Mouse (Mus musculus) heart, postnatal 10 days (tissue): Measurements from ENCODE around the gene Sp1. TPM values are rescaled to one million over a fixed set of nuclear protein-coding genes. Genes with fewer than 3 reads are reported as not detected.

Source experiments
- DNase-seq, 2 experiments: peaks; one replicate each; pipeline ENCODE4 v3.0.0; 2021
- intact Hi-C: fragments of 180-260 bp; cut with DNase I; formaldehyde crosslinking; loops from one replicate; pipeline ENCODE4 v1.15.1; 2025
- total RNA-seq, 2 experiments: library from RNA; stranded (reverse); gene quantifications; 2 replicates each; pipeline ENCODE4 v1.2.3; 2021

The Sp1 gene
- total RNA-seq, 2 experiments from 2014 or later = 57.7 to 68.4 TPM

DNA sequence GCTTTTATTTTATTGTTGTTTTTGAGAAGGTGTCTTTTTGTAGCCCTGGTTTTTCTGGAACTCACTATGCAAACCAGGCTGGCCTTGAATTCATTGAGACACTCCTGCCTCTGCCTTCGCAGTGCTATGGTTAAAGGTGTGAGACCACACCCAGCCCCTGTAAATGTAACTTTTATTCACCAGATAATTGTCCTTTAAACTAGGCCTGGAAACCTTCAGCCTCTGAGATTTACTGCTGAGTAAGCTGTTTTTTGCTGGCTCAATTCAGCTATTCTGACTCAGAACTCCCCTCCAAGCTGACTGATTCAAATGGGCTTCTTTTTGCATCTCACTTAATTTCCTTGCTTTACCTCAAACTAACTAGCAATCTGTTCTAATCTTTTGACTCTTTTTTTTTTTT is 21.0 kb downstream of the Sp1 start:
- DNase-seq = no peak
- intact Hi-C loops = no loop called here

DNA sequence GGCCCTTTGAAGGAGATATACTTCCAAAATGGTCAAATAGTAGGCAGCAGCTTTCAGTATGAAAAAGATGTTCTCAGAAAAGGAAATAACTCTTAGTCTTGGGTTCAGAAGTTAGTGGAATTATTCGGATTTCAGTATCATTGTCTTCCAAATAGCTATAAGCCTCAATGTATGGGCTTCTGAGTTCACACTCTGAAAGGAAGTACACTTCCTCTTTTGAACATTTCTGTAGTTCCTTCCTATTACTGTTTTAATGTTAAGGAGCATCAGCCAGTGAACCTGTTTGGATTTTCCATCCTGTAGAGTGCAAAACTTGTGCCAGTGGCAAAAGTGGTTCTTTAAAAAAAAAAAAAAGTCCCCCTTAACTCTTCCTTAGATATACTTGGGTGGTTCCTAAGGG is 26.1 kb downstream of the Sp1 start:
- intact Hi-C loops = no loop called here
- no peak for DNase-seq

DNA sequence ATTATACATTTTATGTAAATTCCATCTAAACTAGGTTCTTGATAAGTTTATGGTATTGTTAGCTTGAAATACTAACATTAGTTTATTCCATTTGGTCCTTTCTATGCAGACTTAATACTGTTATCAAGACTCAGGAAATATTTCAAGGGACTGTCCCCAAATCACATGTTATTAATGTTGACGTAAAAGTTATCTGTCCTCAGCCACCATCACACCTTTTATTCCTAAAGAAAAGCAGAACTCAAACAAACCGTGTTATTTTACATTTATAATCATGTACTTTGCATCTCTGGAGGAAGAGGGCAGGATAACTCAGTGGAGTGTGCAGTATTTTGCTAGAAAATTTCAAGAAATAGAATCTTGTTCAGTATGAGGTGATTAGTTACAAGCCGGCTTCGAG is 27.2 kb downstream of the Sp1 start:
- intact Hi-C loops = no loop called here
- DNase-seq = no peak

DNA sequence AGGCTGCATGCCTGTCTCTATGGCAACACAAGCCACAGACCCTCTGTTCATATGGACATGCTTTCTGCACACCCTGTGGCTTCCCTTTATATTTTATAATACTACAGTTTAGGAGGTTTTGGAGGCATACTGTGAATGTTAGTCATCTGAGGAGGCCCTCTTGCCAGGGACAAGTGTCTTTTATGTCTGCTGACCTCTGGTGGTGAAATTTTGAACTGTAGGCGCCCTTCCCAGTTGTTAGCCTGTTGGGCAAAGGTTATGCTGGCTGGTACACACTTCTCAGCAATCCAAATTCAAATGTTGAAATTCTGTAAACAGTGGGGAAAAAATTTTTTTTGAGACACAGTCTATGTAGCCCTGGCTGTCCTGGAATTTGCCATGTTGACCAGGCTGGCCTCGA is 36.5 kb downstream of the Sp1 start:
- peak; percentile 89 to 94 for DNase-seq
- intact Hi-C loops = loop anchor here (1.0 kb wide), 1 partner anchor 60 kb away; no protein-coding TSS in a partner anchor

DNA sequence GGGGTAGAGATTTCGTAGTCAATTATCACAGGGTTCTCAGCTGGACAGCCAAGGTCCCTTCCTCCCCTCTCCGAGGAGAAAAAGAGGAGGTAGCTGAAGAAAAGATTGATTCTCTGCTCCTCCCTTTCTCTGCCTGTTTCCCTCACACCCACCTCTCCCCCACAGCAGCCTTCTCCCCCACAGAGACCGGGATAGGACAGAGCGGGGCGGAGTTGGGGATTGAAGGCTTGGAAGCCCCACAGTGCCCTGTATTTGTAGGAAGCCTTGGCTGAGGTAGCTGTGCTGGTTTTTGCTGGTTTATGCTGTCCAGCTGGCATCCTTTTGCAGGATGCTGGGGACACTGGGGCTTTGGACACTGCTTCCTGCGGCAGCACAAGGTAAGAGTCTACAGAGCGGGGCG is 39.2 kb downstream of the Sp1 start, which contains the start of gene Amhr2:
Amhr2 (plus strand) TSS at position 222 of the 400 bp plus-strand sequence.
- no peak for DNase-seq
- intact Hi-C loops = no loop called here

DNA sequence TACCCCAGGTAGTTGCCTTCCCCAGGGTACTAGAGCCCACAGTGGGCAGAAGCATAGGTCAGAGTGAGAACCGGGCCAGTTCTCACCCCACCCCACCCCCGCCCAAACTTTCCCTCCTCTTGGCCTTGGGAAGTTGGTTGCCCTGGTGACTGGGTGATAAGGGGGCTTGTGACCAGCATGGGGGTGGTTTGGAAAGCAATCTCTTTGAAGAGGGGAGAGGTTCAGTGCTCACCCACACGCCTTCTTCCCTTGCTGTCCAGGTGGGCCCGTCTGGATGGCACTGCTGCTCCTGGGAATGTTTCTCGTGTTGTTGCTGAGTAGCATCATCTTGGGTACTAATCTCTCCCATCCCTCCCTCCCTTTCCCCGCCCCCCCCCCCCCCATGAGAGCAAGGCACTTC is 40.5 kb downstream of the Sp1 start:
- intact Hi-C loops = no loop called here
- no peak for DNase-seq

DNA sequence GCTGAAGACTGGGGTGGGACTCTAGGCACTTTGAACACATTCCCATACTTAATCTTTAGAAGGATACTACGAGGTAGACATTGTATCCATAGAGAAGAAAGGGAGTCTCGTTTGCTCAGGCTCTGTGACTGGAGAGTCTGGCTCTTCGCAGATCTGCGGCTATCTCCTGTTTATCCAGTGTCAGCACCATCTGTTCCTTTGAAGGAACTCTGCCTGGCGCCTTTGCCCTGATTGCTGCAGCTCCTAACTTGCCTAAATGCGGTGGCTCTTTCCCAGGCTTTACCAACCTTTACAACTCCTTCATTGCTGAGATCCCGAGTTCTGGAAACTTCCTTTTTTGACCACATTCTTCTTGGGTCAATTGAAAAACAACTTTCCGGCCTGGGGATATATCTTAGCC is 43.4 kb downstream of the Sp1 start:
- no peak for DNase-seq
- intact Hi-C loops = no loop called here

DNA sequence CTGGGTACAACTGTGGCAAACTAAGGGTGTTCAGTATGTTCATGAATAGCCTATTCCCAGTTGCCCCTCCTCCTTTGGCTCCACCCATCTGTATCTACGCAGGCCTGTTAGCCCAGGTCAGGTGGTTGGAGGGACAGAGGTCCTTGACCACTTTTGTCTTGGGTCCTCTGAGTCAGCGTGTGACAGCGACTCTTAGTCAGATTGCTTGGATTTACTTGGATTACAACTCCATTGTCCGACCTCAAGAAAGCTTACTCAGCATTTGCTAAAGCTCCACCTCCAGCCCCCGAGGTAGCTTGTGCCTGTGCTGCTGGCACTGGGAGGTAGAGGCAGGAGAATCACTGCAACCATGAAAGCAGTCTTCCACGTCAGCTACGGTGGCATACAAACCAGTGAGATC is 45.0 kb downstream of the Sp1 start:
- intact Hi-C loops = no loop called here
- no peak for DNase-seq

DNA sequence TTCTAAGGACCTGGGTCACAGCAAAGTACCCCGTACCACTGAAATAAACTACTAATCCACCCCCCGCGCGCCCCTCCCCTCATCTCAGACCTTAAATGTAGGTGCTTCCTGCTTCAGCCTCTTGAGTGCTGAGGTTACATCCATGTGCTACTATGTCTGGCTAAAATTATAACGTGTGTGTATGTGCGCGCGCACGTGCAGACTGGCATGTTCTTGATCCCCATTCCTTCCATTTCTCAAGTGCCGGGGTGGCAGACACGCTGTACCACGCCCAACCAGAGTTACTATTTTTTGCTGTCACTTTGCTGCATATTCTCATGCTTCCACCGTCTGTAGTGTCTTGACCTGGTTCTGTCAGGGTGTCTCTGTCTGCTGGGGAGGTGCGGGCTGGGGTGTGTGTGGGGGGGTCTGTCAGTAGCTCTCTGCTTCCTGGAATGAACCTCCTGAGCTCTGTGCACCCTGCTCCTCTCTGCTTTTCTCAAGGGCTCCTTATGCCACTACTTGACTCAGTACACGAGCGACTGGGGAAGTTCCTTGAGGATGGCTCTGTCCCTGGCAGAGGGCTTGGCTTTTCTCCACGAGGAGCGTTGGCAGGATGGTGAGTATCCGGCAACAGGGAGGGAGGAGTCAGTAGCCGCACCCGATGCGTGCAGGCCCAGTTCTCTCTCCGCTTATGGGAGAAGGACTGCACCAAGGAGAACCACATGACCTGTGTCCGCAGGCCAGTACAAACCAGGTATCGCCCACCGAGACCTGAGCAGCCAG is 45.9 kb downstream of the Sp1 start:
- DNase-seq = no peak
- intact Hi-C loops = no loop called here

DNA sequence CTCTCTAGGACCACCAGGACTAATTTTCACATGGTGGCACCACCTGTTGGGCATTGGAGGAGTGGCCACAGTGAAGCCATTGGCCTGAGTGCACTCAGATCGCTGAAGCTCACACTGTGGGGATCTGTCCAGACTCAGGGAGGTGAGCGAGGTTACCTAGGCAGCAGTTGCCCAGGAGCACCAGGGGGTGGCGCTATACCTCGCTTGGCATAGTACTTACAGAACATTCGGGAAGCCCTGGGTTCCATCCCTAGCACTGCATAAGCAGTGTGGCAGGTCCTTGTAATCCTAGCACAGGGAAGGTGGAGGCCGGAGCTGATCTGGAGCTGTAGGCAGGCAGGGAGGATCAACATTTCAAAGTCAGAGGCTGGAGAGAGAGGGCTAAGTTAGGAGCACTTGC is 50.0 kb downstream of the Sp1 start:
- no peak for DNase-seq

DNA sequence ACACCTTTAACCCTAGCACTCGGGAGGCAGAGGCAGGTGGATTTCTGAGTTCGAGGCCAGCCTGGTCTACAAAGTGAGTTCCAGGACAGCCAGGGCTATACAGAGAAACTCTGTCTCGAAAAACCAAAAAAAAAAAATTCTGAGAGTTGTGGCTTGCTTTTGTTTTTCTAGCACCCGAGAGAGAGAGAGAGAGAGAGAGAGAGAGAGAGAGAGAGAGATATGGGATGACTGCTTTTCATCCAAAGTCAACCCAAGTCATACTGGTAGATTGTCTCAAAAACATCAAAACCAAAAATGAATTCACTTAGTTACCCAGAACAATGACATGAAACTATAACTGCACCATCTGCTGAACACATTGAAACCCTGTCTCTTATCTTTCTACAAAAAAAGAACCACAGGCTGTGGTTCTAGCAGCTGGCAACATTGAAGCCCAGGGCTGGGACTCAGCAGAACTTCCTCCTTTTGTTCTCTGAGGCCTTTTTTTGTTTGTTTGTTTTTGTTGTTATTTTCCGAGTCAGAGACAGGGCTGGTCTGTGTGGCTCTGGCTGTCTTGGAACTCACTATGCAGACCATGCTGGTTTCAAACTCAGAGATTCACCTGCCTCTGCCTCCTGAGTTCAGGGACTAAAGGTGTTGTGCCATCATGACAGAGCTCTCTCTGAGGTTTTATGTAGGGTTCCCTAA is 52.2 kb downstream of the Sp1 start:
- DNase-seq = peak; percentile 22 to 32
- intact Hi-C loops = loop anchor here (5.0 kb wide), 1 partner anchor 66 kb away; no protein-coding TSS in a partner anchor

More for the DNA sequence above, 50.0 kb downstream of the Sp1 start:
- intact Hi-C loops = loop anchor here (5.0 kb wide), 1 partner anchor 64 kb away; no protein-coding TSS in a partner anchor

DNA sequence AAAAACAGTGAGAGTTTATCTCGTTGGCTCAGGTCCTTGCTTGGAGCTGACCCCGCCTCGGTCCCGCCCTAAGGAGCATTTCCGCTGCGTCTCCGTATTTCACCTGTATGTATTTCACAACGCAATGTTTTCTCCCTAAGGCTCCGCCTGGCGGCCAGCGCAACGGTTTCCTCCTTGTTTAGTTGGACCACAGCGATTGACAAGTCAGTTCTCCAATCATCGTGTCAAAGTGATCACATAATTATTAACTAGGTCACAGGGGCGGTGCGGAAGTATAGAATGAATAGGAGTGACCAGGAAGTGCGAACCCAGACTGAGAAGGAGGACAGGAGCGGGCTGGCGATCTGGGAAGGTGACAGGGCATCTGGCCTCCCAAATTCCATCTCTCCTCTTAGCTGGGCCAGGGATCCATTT is 53.0 kb downstream of the Sp1 start, which contains the start of gene Prr13:
Prr13 (plus strand) TSS at position 125 of the 414 bp plus-strand sequence.
- peak; percentile 92 to 93 for DNase-seq
- intact Hi-C loops = loop anchor here (5.0 kb wide), 1 partner anchor 67 kb away; no protein-coding TSS in a partner anchor

DNA sequence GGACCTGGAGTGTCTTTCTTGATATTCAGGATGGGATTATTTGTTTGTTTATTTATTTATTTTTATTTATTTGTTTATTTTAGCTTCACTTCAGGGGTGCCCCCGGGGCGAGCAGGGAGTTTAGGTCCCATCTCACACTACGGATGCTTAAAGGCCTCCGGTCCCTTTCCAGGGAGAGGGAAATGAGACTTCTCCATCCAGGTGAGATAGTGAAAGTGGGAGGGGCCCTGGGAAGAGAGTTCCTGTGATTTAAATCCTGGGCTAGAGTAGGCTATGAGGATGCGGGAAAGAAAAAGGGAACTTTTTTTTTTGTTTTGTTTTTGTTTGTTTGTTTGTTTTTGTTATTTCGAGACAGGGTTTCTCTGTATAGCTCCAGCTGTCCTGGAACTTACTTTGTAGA is 53.4 kb downstream of the Sp1 start:
- DNase-seq = no peak
- intact Hi-C loops = loop anchor here (5.0 kb wide), 1 partner anchor 67 kb away; no protein-coding TSS in a partner anchor

DNA sequence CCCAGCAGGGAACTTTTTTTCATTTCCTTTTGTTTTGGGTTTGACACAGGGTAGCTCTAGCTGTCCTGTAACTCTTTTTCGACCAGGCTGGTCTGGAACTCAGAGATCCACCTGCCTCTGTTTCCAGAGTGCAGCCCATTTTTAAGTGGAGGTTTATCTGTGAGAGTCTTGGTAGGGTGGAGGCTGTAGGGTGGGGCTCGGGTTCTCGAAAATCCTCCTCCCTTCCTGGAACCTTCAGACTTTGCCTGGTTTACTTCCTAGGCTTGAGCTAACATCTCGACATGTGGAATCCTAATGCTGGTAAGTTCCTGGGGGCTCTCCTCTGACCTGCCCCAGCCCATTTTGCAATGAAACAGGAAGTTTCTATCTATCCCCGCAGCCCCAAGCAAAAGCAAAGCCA is 53.9 kb downstream of the Sp1 start:
- no peak for DNase-seq
- intact Hi-C loops = loop anchor here (5.0 kb wide), 1 partner anchor 68 kb away; no protein-coding TSS in a partner anchor

DNA sequence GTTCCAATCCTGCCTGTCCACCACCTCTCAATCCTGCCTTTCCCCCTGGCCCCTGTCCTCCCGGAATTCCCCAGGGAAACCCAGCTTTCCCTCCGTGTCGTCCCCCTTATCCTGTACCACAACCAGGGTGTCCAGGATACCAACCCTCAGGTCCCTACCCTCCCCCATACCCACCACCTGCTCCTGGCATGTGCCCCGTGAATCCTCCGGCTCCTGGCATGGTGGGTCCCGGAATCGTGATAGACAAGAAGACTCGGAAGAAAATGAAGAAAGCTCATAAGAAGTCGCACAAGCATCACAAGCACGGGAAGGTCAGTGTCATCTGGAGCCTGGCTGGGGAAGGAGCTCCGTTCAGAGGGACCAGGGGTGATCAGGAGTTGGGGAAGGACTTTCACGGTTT is 54.5 kb downstream of the Sp1 start:
- DNase-seq = no peak
- intact Hi-C loops = no loop called here

DNA sequence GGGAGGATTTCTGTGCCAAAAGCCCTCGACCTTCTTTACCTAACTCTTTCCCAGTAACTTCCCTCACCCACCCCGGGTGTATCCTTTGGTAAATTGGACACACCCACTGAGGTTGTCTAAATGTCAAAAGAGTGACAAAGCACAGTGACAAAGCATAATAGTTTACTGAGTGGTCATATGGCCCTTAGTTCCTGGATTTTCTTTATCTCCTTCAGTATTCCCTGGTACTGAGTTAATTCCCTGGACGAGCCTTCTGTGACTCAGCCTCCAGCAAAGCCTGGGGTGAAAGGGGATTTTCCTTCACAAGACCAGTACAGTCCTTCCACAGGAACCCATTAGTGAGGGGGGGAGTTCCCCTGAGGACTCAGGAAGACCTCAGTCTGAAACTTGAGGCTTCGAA is 55.0 kb downstream of the Sp1 start:
- intact Hi-C loops = no loop called here
- peak in 1 of 2 experiments; percentile 23 for DNase-seq

DNA sequence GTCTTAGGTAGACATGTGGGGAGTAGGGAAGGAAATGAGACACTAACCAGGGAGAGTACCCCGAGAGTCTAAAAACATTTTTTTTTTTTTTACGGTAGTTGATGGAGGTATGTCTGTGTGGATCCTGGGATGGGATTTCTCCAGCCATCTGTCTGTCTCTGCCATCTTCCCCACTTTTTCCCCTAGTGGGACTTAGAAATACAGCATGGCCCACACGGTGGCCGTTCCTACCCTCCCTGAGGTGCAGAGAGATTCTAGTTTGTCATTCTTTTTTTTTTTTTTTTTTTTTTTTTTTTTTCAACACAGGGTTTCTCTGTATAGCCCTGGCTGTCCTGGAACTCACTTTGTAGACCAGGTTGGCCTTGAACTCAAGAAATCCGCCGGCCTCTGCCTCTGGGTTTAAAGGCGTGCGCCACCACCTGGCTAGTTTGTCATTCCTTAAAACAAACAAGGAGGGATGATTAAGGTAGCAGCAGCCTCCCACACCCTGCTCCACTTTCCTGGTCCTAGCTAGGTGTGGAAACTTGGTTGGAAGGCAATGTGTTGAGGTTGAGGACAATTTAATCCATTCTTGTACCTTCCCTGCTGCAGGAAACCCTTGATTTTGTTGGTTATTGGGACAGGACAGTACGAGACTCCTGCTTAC is 55.6 kb downstream of the Sp1 start:
- no peak for DNase-seq
- intact Hi-C loops = loop anchor here (2.0 kb wide), 1 partner anchor 63 kb away; the partner anchor contains the start of gene Npff

DNA sequence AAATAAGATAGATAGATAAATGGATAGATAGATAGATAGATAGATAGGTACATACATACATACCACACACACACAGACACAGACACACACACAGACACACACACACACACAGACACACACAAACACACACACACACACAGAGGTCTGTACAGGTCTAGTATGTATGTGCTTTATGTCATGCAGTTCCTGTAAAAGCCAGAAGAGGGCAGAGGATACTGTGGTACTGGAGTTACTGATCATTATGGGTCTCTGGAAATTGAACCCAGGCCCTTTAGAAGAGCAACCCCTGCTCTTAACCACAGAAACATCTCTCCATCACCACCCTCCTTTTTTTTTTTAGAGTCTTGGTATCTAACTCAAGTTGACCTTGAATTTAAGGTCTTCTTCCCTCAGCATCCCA is 57.7 kb downstream of the Sp1 start:
- intact Hi-C loops = loop anchor here (2.0 kb wide), 1 partner anchor 61 kb away; the partner anchor contains the start of gene Npff
- DNase-seq = peak in 1 of 2 experiments; percentile 33

DNA sequence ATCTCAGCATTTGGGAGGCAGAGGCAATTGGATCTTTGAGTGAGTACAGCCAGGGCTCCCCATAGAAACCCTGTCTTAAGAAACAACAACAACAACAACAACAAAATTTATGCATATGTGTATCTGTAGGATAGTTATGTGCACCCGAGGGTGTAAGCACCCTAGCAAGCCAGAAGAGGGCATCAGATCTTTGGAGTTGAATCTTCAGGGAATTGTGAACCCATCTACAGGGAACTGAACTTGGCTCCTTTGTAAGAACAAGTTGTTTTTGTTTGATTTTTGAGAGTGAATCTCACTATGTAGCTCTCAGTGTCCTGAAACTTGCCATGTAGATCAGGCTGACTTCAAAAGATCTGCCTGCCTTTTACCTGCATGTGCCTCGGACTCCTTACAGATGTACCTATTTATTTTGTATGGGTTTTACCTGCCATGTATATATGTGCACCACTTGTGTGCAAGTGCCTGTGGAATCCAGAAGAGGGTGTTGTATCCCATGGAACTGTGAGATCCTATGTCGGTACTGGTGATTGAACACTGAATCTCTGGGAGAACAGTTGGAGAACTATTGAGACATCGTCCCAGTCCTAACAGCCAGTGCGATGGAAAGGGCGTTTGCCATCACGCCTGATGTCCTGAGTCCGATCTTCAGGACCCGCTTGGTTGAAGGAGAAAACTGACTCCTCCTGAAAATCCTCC is 62.9 kb downstream of the Sp1 start:
- intact Hi-C loops = loop anchor here (2.0 kb wide), 1 partner anchor 50 kb away; the partner anchor contains the start of gene Tarbp2
- no peak for DNase-seq

DNA sequence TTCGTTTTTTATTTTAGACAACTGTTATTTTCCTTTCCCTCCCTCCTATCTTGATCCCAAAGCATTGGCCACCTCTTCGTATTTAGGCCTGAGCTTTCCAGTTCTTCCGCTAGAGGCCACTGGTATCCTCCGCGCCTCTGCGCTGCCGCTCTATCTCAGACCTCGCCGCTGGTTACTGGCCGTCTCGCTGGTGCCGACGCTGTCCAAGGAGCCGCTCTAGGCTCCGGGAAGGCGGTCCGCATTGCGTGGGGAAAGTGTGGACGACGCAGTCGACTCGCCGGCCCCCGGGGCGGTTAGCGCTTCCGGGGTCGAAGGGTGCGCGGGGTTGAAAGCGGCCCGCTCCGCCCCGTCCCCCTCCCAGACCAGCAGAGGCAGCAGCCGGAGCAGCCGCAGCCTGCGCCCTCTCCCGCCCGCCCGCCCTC is 64.3 kb downstream of the Sp1 start, which contains the start of gene Pcbp2:
Pcbp2 (plus strand) TSS at position 357 of the 422 bp plus-strand sequence.
- intact Hi-C loops = loop anchor here (5.0 kb wide), 1 partner anchor 197 kb away; no protein-coding TSS in a partner anchor
- DNase-seq = peak; percentile 96 to 97
